Mouse (Mus musculus): ENCODE measurements around the gene Vwa1. TPM values are rescaled to one million over a fixed set of nuclear protein-coding genes. Genes with fewer than 3 reads are reported as not detected.

Gene Vwa1
- polyA plus RNA-seq, 1 experiment, result 0.99 TPM

DNA sequence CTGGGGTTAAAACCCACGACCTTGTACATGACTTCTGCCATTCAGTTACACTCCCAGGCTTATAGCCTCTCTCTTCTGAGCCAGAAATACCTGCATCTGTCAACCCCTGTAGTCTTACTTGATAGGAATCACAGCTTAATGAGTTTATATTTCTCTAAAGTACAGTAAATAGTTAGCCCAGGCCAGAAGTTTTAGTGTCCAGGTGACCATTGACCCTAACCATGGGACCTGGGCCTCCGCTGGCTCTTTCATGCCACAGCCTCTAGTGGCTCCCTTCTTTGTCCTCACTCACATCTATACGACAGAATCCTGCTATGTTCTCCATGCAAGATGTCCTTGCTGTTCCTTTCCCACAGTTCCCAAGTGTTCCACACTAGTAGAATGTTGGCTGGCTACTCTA, 33.3 kb upstream of the Vwa1 start:
- peaks cover 36% of the 10 kb centered on the region for H3K36me3 ChIP-seq (ENCODE audit: control insufficient read depth, insufficient read depth, low read length, poor library complexity, severe bottlenecking)
- no peak overlapping the region for H3K9ac ChIP-seq (ENCODE audit: low read depth, poor library complexity, severe bottlenecking)
- no peaks in the 10 kb centered on the region for H3K4me1 ChIP-seq (ENCODE audit: control insufficient read depth, insufficient read depth, low read length)
- no peaks in the 10 kb centered on the region for H3K27me3 ChIP-seq (ENCODE audit: control insufficient read depth, insufficient read depth, low read length, poor library complexity, severe bottlenecking)
- no peak overlapping the region for H3K27ac ChIP-seq (ENCODE audit: insufficient read depth, low read length)
- H3K9me3 ChIP-seq (replicated peaks; ENCODE audit: control insufficient read depth, insufficient read depth, low read length, poor library complexity, severe bottlenecking), result no peaks in the 10 kb centered on the region
- H3K4me3 ChIP-seq (ENCODE audit: low read depth, low read length), result no peak overlapping the region
- TF ChIP-seq CTCF (IDR thresholded peaks at IDR 0.05; ENCODE audit: low read depth, low read length) (no peak), POLR2A (IDR thresholded peaks at IDR 0.05; ENCODE audit: insufficient read depth, low read length) (no peak), EP300 (IDR thresholded peaks at IDR 0.05; ENCODE audit: insufficient read depth, low read depth, low read length) (no peak)

- peak overlapping the region; percentile 77 for H3K9ac ChIP-seq (ENCODE audit: low read depth, poor library complexity, severe bottlenecking)
- H3K4me1 ChIP-seq (ENCODE audit: control insufficient read depth, insufficient read depth, low read length), result no peaks in the 10 kb centered on the region
- no peaks in the 10 kb centered on the region for H3K27me3 ChIP-seq (ENCODE audit: control insufficient read depth, insufficient read depth, low read length, poor library complexity, severe bottlenecking)
- TF ChIP-seq POLR2A (IDR thresholded peaks at IDR 0.05; ENCODE audit: insufficient read depth, low read length) (no peak), EP300 (IDR thresholded peaks at IDR 0.05; ENCODE audit: insufficient read depth, low read depth, low read length) (no peak), CTCF (IDR thresholded peaks at IDR 0.05; ENCODE audit: low read depth, low read length) (no peak)
- no peaks in the 10 kb centered on the region for H3K9me3 ChIP-seq (replicated peaks; ENCODE audit: control insufficient read depth, insufficient read depth, low read length, poor library complexity, severe bottlenecking)
- no peak overlapping the region for H3K27ac ChIP-seq (ENCODE audit: insufficient read depth, low read length)
- H3K36me3 ChIP-seq (ENCODE audit: control insufficient read depth, insufficient read depth, low read length, poor library complexity, severe bottlenecking), result peaks cover 17% of the 10 kb centered on the region
- peak overlapping the region; percentile 87 for H3K4me3 ChIP-seq (ENCODE audit: low read depth, low read length)
Observed at GRCm38 (mm10) chr4:155803340-155804041, 29.0 kb upstream of the Vwa1 start.

DNA sequence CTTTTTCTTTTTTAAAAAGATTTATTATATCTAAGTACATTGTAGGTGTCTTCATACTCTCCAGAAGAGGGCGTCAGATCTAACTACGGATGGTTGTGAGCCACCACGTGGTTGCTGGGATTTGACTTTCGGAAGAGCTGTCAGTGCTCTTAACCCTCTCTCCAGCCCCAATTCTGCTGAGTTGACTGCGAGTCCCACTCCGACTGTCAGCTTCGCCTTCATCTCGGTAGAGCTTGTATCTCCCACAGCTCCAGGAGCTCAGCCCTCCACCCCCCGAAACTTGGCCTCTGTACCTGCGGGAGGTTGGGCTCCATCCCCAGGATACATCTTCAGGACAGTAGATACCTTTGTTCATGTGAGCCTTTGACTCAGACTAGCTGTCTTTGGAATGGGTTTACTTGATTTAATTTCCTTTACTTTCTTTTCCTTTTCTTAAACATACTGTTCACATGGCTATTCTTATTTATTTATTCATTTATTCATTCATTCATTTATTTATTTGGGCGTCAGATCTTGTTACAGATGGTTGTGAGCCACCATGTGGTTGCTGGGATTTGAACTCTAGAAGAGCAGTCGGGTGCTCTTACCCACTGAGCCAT, 28.3 kb upstream of the Vwa1 start, which contains the start of gene Mrpl20:
TSS of gene Mrpl20 (plus strand) at position 138 of the 599 bp plus-strand sequence.
- H3K4me3 ChIP-seq (ENCODE audit: low read depth, low read length), result peak within 1 kb of the TSS; percentile 87
- peak within 1 kb of the TSS; percentile 57; the same call in 1 of the 2 replicates for H3K27ac ChIP-seq (ENCODE audit: insufficient read depth, low read length)
- no peaks in the 10 kb centered on the region for H3K9me3 ChIP-seq (replicated peaks; ENCODE audit: control insufficient read depth, insufficient read depth, low read length, poor library complexity, severe bottlenecking)
- peaks cover 11% of the 10 kb centered on the region for H3K36me3 ChIP-seq (ENCODE audit: control insufficient read depth, insufficient read depth, low read length, poor library complexity, severe bottlenecking)
- TF ChIP-seq CTCF (IDR thresholded peaks at IDR 0.05; ENCODE audit: low read depth, low read length) (peak; percentile 10), POLR2A (IDR thresholded peaks at IDR 0.05; ENCODE audit: insufficient read depth, low read length) (no peak), EP300 (IDR thresholded peaks at IDR 0.05; ENCODE audit: insufficient read depth, low read depth, low read length) (no peak)
- no peaks in the 10 kb centered on the region for H3K27me3 ChIP-seq (ENCODE audit: control insufficient read depth, insufficient read depth, low read length, poor library complexity, severe bottlenecking)
- H3K9ac ChIP-seq (ENCODE audit: low read depth, poor library complexity, severe bottlenecking), result peak within 1 kb of the TSS; percentile 77
- no peaks in the 10 kb centered on the region for H3K4me1 ChIP-seq (ENCODE audit: control insufficient read depth, insufficient read depth, low read length)

DNA sequence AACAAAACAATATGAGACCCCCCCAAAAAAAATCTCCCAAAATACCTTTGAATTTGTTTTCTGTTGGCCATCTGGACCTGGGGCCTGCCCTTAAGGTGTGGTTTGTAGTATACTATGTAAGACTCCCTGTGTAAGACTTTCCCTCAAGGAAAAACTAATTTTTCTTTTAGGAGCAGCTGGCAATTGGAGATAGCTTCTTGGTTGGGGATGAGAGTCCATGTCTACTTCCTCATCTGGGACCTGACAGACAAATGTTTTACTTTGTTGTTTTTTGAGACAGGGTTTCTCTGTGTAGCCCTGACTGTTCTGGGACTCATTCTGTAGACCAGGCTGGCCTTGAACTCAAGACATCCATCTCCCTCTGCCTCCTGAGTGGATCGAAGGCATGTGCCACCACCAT, 27.6 kb upstream of the Vwa1 start:
- Histone ChIP-seq H3K27me3 (ENCODE audit: control insufficient read depth, insufficient read depth, low read length, poor library complexity, severe bottlenecking) (no peaks in the 10 kb centered on the region), H3K4me3 (ENCODE audit: low read depth, low read length) (no peak overlapping the region), H3K4me1 (ENCODE audit: control insufficient read depth, insufficient read depth, low read length) (no peaks in the 10 kb centered on the region), H3K27ac (ENCODE audit: insufficient read depth, low read length) (peak overlapping the region; percentile 47; the same call in 1 of the 2 replicates), H3K9me3 (replicated peaks; ENCODE audit: control insufficient read depth, insufficient read depth, low read length, poor library complexity, severe bottlenecking) (no peaks in the 10 kb centered on the region), H3K9ac (ENCODE audit: low read depth, poor library complexity, severe bottlenecking) (no peak overlapping the region), H3K36me3 (ENCODE audit: control insufficient read depth, insufficient read depth, low read length, poor library complexity, severe bottlenecking) (peaks cover 5% of the 10 kb centered on the region)
- no peak for TF ChIP-seq CTCF (IDR thresholded peaks at IDR 0.05; ENCODE audit: low read depth, low read length)
- no peak for TF ChIP-seq POLR2A (IDR thresholded peaks at IDR 0.05; ENCODE audit: insufficient read depth, low read length)
- no peak for TF ChIP-seq EP300 (IDR thresholded peaks at IDR 0.05; ENCODE audit: insufficient read depth, low read depth, low read length)

DNA sequence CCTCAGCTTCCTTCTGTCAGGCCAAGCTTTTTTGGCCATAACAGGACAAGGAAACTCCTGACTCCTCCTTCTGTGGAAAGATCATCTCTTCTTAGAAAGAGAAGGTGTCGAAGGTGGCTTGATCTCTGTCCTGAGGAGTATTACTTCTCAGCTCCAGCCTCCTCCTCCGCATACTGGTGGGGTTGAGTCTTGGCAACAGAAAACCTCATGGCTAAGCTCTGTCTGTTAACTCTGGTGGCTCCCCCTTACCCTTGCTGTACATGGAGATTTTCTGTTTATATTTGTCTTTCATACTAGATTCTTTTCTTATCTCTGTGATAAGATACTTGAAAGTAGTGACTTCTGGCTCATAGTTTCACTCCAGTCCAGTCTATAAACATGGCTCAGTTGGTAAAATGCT, 19.2 kb upstream of the Vwa1 start:
- Histone ChIP-seq H3K4me3 (ENCODE audit: low read depth, low read length) (no peak overlapping the region), H3K36me3 (ENCODE audit: control insufficient read depth, insufficient read depth, low read length, poor library complexity, severe bottlenecking) (no peaks in the 10 kb centered on the region), H3K9me3 (replicated peaks; ENCODE audit: control insufficient read depth, insufficient read depth, low read length, poor library complexity, severe bottlenecking) (no peaks in the 10 kb centered on the region), H3K27me3 (ENCODE audit: control insufficient read depth, insufficient read depth, low read length, poor library complexity, severe bottlenecking) (no peaks in the 10 kb centered on the region), H3K4me1 (ENCODE audit: control insufficient read depth, insufficient read depth, low read length) (no peaks in the 10 kb centered on the region), H3K27ac (ENCODE audit: insufficient read depth, low read length) (no peak overlapping the region), H3K9ac (ENCODE audit: low read depth, poor library complexity, severe bottlenecking) (no peak overlapping the region)
- TF ChIP-seq EP300 (IDR thresholded peaks at IDR 0.05; ENCODE audit: insufficient read depth, low read depth, low read length) (no peak), CTCF (IDR thresholded peaks at IDR 0.05; ENCODE audit: low read depth, low read length) (no peak), POLR2A (IDR thresholded peaks at IDR 0.05; ENCODE audit: insufficient read depth, low read length) (no peak)

All from ES-Bruce4 (cell line).